Mouse (Mus musculus) stomach, embryonic 14.5 days (tissue): ENCODE measurements around the gene Prm3. TPM values are rescaled to one million over a fixed set of nuclear protein-coding genes. Genes with fewer than 3 reads are reported as not detected.
A peak's percentile ranks its signal among the peaks of the same experiment; 100 is the strongest.

Experiments used
- ATAC-seq: fragments of 200-750 bp; cut with Nextera tagmentation; 2 replicates; pipeline ENCODE4 v1.8.0; 2017; ENCODE audit warnings: low read depth, moderate TSS enrichment; ENCODE audit not compliant: insufficient number of reproducible peaks, insufficient read depth, low FRiP score
- H3K27ac ChIP-seq: fragments of 300-500 bp; sonication (generic); 2 replicates; pipeline ENCODE4 v1.5.1; 2014; ENCODE audit warnings: mild to moderate bottlenecking, low read length, moderate library complexity, mixed read lengths
- H3K27me3 ChIP-seq: fragments of 300-500 bp; sonication (generic); 2 replicates; pipeline ENCODE4 v1.6.1; 2014; ENCODE audit warnings: low read length, control low read depth, mixed read lengths; ENCODE audit not compliant: control insufficient read depth, insufficient read depth
- H3K36me3 ChIP-seq: fragments of 300-500 bp; sonication (generic); 2 replicates; pipeline ENCODE4 v1.6.1; 2014; ENCODE audit warnings: mild to moderate bottlenecking, control low read depth, low read length, moderate library complexity, mixed read lengths; ENCODE audit not compliant: control insufficient read depth, insufficient read depth
- H3K4me1 ChIP-seq: fragments of 300-500 bp; sonication (generic); 2 replicates; pipeline ENCODE4 v1.6.1; 2014; ENCODE audit warnings: low read length, control low read depth, mixed read lengths; ENCODE audit not compliant: control insufficient read depth, insufficient read depth
- H3K4me2 ChIP-seq: fragments of 300-500 bp; sonication (generic); replicated peaks from 2 replicates; pipeline ENCODE4 v1.6.1; 2014; ENCODE audit warnings: low read depth, low read length, control low read depth
- H3K4me3 ChIP-seq: fragments of 300-500 bp; sonication (generic); 2 replicates; pipeline ENCODE4 v1.5.1; 2014; ENCODE audit warnings: low read depth, low read length, control low read depth
- H3K9ac ChIP-seq: fragments of 300-500 bp; sonication (generic); replicated peaks from 2 replicates; pipeline ENCODE4 v1.6.1; 2014; ENCODE audit warnings: low read depth, mild to moderate bottlenecking, control low read depth, low read length, moderate library complexity, mixed read lengths
- H3K9me3 ChIP-seq: fragments of 300-500 bp; sonication (generic); 2 replicates; pipeline ENCODE4 v1.6.1; 2016; ENCODE audit warnings: low read depth, low read length, control low read depth; ENCODE audit not compliant: control insufficient read depth
- WGBS: fragments of 180-500 bp; shearing (Covaris S2); extraction: QIAGEN DNeasy Blood & Tissue Kit; methylation state at CpG from one replicate; pipeline ENCODE4 v1.1.7; 2014; 5-methylcytosine and 5-hydroxymethylcytosine counted together
- polyA plus RNA-seq: library from polyadenylated mRNA; unstranded; fragments of >200 nt; fragmentation: Nextera tagmentation; extraction: Ambion mirVana; gene quantifications from 2 replicates; pipeline ENCODE4 v1.2.1, GENCODE M21; 2014

Prm3 gene
- polyA plus RNA-seq, 1 experiment from 2014 or later = not detected

DNA sequence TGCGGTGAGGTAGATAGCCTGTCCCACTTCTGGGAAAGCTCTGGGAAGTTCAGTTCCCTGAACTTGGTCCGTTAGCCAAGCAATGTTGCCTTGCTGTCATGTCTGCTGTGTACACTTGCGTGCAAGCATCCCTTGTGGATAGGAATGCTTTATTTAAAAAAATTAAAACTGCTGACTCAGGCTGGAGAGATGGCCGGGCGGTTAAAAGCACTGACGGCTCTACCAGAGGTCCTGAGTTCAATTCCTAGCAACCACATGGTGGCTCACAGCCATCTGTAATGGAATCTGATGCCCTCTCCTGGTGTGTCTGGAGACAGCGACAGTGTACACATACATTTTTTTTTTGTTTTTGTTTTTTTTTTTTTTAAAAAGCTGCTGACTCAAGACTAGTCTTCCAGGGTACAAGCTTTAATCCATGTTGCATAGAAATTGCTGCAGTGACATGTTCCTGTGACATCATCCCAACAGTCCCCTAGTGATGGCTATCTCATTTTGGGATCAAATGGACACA lies 3.1 kb downstream of the Prm3 start:
- 75% methylated on average over 7 of the region's 7 CpGs for WGBS
- no peaks in the 10 kb centered on the region for H3K9me3 ChIP-seq
- H3K4me3 ChIP-seq = no peak overlapping the region
- H3K4me2 ChIP-seq = no peak overlapping the region
- peak overlapping the region; percentile 99; the same call in 1 of the 2 replicates for H3K27ac ChIP-seq
- peaks cover 19% of the 10 kb centered on the region for H3K4me1 ChIP-seq
- H3K27me3 ChIP-seq = no peaks in the 10 kb centered on the region
- 0 out of 2 replicates have a peak, but pooled peaks cover 3% of the 10 kb centered on the region for H3K36me3 ChIP-seq
- ATAC-seq = no peak
- H3K9ac ChIP-seq = no peak overlapping the region

GRCm38 (mm10) chr16:10786782-10787547 lies 3.7 kb downstream of the Prm3 start:
- 50% methylated on average over 4 of the region's 4 CpGs for WGBS
- Histone ChIP-seq H3K27me3 (no peaks in the 10 kb centered on the region), H3K9ac (no peak overlapping the region), H3K27ac (peak overlapping the region; percentile 99; the same call in 1 of the 2 replicates), H3K9me3 (no peaks in the 10 kb centered on the region), H3K4me2 (0 out of 2 replicates have a peak overlapping the region, but pooled peaks have one; percentile 95), H3K36me3 (0 out of 2 replicates have a peak, but pooled peaks cover 3% of the 10 kb centered on the region), H3K4me1 (peaks cover 25% of the 10 kb centered on the region), H3K4me3 (no peak overlapping the region)
- ATAC-seq = no peak

GRCm38 (mm10) chr16:10786288-10786687 lies 4.4 kb downstream of the Prm3 start:
- 3% methylated on average over 9 of the region's 9 CpGs for WGBS
- no peaks in the 10 kb centered on the region for H3K27me3 ChIP-seq
- H3K4me3 ChIP-seq = peak overlapping the region; percentile 52
- 0 out of 2 replicates have a peak, but pooled peaks cover 3% of the 10 kb centered on the region for H3K36me3 ChIP-seq
- ATAC-seq = peak; percentile 24
- H3K9me3 ChIP-seq = no peaks in the 10 kb centered on the region
- H3K27ac ChIP-seq = peak overlapping the region; percentile 99
- peak overlapping the region; percentile 77 for H3K9ac ChIP-seq
- peak overlapping the region; percentile 95 for H3K4me2 ChIP-seq
- H3K4me1 ChIP-seq = peaks cover 32% of the 10 kb centered on the region

GRCm38 (mm10) chr16:10785371-10786231 lies 5.1 kb downstream of the Prm3 start, which contains the start of gene Socs1:
TSS of gene Socs1 (minus strand) at chr16:10785536.
- Histone ChIP-seq H3K4me1 (peaks cover 37% of the 10 kb centered on the region), H3K4me3 (peak within 1 kb of the TSS; percentile 52), H3K36me3 (0 out of 2 replicates have a peak, but pooled peaks cover 3% of the 10 kb centered on the region), H3K4me2 (peak within 1 kb of the TSS; percentile 95), H3K9me3 (no peaks in the 10 kb centered on the region), H3K9ac (peak within 1 kb of the TSS; percentile 77), H3K27ac (peak within 1 kb of the TSS; percentile 99), H3K27me3 (no peaks in the 10 kb centered on the region)
- peak; percentile 83 for ATAC-seq
- WGBS = under 1% methylated on average over 58 of the region's 59 CpGs

DNA sequence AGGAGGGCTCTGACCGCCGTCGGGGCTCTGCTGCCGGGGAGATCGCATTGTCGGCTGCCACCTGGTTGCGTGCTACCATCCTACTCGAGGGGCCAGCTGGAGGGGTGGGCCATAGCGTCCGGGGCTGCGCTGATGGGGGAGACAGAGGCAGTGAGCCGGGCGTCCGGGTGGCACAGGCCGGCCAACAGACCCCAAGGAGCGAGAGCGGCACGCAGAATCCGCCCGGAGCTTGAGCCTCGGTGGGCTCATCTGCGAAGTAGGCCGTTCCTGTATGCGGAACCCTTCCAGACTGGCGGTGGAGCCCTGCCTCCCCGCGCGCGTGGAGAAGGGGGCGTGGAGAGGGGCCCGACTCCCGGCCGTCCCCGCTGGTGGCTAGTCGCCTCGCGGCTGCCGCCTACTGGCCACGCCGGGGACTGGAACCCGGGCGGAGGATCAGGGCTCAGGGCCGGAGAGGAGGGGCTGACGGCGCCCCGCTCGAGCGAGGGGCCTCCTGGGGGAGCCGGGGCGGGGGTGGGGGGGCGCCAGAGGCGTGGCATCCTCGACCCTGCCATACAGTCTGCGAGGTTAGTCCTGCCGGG lies 5.8 kb downstream of the Prm3 start:
- Histone ChIP-seq H3K9ac (peak overlapping the region; percentile 77), H3K9me3 (no peaks in the 10 kb centered on the region), H3K36me3 (0 out of 2 replicates have a peak, but pooled peaks cover 3% of the 10 kb centered on the region), H3K27me3 (no peaks in the 10 kb centered on the region), H3K4me1 (peaks cover 41% of the 10 kb centered on the region), H3K4me2 (peak overlapping the region; percentile 95), H3K27ac (peak overlapping the region; percentile 99), H3K4me3 (peak overlapping the region; percentile 52)
- ATAC-seq = peak; percentile 72
- WGBS = under 1% methylated on average over 49 of the region's 55 CpGs

- peak overlapping the region; percentile 95 for H3K4me2 ChIP-seq
- peak overlapping the region; percentile 99 for H3K27ac ChIP-seq
- peak overlapping the region; percentile 52 for H3K4me3 ChIP-seq
- peak overlapping the region; percentile 77 for H3K9ac ChIP-seq
- H3K27me3 ChIP-seq = no peaks in the 10 kb centered on the region
- no peaks in the 10 kb centered on the region for H3K9me3 ChIP-seq
- 0 out of 2 replicates have a peak, but pooled peaks cover 3% of the 10 kb centered on the region for H3K36me3 ChIP-seq
- under 1% methylated on average over 81 of the region's 81 CpGs for WGBS
- ATAC-seq = 0 out of 2 replicates have a peak, but pooled peaks have one; percentile 0
- H3K4me1 ChIP-seq = peaks cover 41% of the 10 kb centered on the region
Measured at GRCm38 (mm10) chr16:10783883-10784792, 6.6 kb downstream of the Prm3 start.

DNA sequence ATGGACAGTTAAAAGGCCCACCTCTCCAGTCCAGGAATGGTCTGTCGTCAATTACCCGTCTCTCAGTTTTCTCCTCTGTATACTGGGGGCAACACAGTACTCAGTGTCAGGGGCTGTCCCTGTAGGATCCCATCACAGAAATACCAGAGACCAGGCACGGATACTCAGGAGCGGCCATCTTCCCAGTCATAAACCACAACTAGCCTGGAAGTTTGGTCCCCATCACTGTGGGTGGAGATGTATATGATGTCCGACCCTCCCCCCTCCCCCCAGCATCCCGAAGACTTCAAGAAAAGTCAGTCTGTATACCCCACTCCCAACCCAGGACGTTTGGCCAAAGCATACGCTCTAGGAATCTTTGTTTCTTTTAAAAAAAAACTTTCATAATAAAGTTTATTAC lies 7.3 kb downstream of the Prm3 start:
- H3K27me3 ChIP-seq = no peaks in the 10 kb centered on the region
- no peak overlapping the region; the same call in 1 of the 2 replicates for H3K27ac ChIP-seq
- H3K4me1 ChIP-seq = peaks cover 41% of the 10 kb centered on the region
- H3K4me2 ChIP-seq = peak overlapping the region; percentile 95
- H3K9ac ChIP-seq = peak overlapping the region; percentile 77; the same call in 1 of the 2 replicates
- 34% methylated on average over 8 of the region's 8 CpGs for WGBS
- peak overlapping the region; percentile 52 for H3K4me3 ChIP-seq
- ATAC-seq = no peak
- H3K36me3 ChIP-seq = 0 out of 2 replicates have a peak, but pooled peaks cover 3% of the 10 kb centered on the region
- H3K9me3 ChIP-seq = no peaks in the 10 kb centered on the region
